Mouse (Mus musculus) heart, embryonic 14.5 days (tissue): ENCODE results near the gene Hfe. TPM values are rescaled to one million over a fixed set of nuclear protein-coding genes. Genes with fewer than 3 reads are reported as not detected.

Experiments
- ATAC-seq: fragments of 200-750 bp; cut with Nextera tagmentation; 2 replicates; pipeline ENCODE4 v1.8.0; 2017; ENCODE audit warnings: low read depth, moderate TSS enrichment; ENCODE audit not compliant: insufficient number of reproducible peaks, insufficient read depth, low FRiP score
- H3K27ac ChIP-seq, 2 experiments: fragments of 200-500 bp in 1 of 2; fragments of 300-500 bp in 1 of 2; sonication (generic) in 1 of 2; replicated peaks in 1 of 2; 2 replicates each; pipeline ENCODE4 v1.5.1; 2012 to 2014; ENCODE audit warnings: low read depth in 2 of 2, low read length in 2 of 2, control low read depth in 1 of 2, mild to moderate bottlenecking in 1 of 2, mixed read lengths in 1 of 2; ENCODE audit not compliant: control insufficient read depth in 1 of 2, insufficient read depth in 1 of 2
- H3K27me3 ChIP-seq: fragments of 300-500 bp; sonication (generic); 2 replicates; pipeline ENCODE4 v1.6.1; 2014; ENCODE audit warnings: mild to moderate bottlenecking, low read length, control low read depth; ENCODE audit not compliant: control insufficient read depth, insufficient read depth
- H3K36me3 ChIP-seq: fragments of 300-500 bp; sonication (generic); 2 replicates; pipeline ENCODE4 v1.6.1; 2014; ENCODE audit warnings: mild to moderate bottlenecking, control low read depth, low read length, mixed read lengths; ENCODE audit not compliant: control insufficient read depth, insufficient read depth
- H3K4me1 ChIP-seq, 2 experiments: fragments of 200-500 bp in 1 of 2; fragments of 300-500 bp in 1 of 2; sonication (generic) in 1 of 2; 2 replicates each; pipeline ENCODE4 v1.6.1; 2012 to 2014; ENCODE audit warnings: low read length in 2 of 2, control low read depth in 1 of 2, mixed read lengths in 1 of 2; ENCODE audit not compliant: control insufficient read depth in 2 of 2, insufficient read depth in 2 of 2
- H3K4me2 ChIP-seq: fragments of 300-500 bp; sonication (generic); 2 replicates; pipeline ENCODE4 v1.6.1; 2014; ENCODE audit warnings: mild to moderate bottlenecking, low read length
- H3K4me3 ChIP-seq, 2 experiments: fragments of 200-500 bp in 1 of 2; fragments of 300-500 bp in 1 of 2; sonication (generic) in 1 of 2; 2 replicates each; pipeline ENCODE4 v1.5.1; 2012 to 2014; ENCODE audit warnings: low read length in 2 of 2, mild to moderate bottlenecking in 2 of 2, control low read depth in 1 of 2, low read depth in 1 of 2, moderate library complexity in 1 of 2; ENCODE audit not compliant: control insufficient read depth in 1 of 2, insufficient read depth in 1 of 2
- H3K9ac ChIP-seq: fragments of 300-500 bp; sonication (generic); 2 replicates; pipeline ENCODE4 v1.6.1; 2014; ENCODE audit warnings: mild to moderate bottlenecking, low read length
- H3K9me3 ChIP-seq: fragments of 300-500 bp; sonication (generic); 2 replicates; pipeline ENCODE4 v1.6.1; 2016; ENCODE audit warnings: low read length, control low read depth; ENCODE audit not compliant: control insufficient read depth
- WGBS: fragments of 180-500 bp; shearing (Covaris S2); extraction: QIAGEN DNeasy Blood & Tissue Kit; methylation state at CpG from one replicate; pipeline ENCODE4 v1.1.7; 2014; 5-methylcytosine and 5-hydroxymethylcytosine counted together
- polyA plus RNA-seq: library from polyadenylated mRNA; unstranded; fragments of >200 nt; fragmentation: Nextera tagmentation; extraction: Ambion mirVana; gene quantifications from 2 replicates; pipeline ENCODE4 v1.2.1, GENCODE M21; 2014

Gene Hfe
- polyA plus RNA-seq, 1 experiment from 2014 or later = 13.0 TPM

- peak overlapping the region; percentile 95 for H3K9ac ChIP-seq
- ATAC-seq = no peak
- WGBS = 18% methylated on average over 4 of the region's 4 CpGs
Measured at GRCm38 (mm10) chr13:23738041-23738440, 27.4 kb upstream of the Hfe start.

DNA sequence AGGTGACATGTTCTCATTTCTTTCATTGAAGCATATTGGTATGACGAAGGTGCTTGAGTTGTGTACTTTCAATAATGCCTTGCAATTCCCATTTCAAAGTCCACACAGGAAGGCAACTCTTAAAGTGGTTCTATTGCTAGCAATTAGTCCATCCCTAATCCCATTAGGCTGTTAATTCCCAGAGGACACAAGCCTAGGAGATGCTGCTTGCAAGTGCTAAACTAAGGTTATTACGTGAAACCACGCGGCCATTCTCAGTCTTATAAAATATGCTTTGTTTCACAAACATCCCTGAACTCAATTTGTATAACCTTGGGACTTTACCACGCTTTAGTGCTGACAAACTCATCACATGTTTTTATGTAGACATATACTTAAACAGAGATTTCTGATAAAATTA lies 26.4 kb upstream of the Hfe start:
- Histone ChIP-seq H3K4me1 (peaks cover 0 to 15% of the 10 kb centered on the region in 2 experiments; a peak in 1 of 4 replicates), H3K4me2 (no peak overlapping the region), H3K9ac (no peak overlapping the region), H3K27ac (no peak overlapping the region), H3K36me3 (no peaks in the 10 kb centered on the region), H3K9me3 (no peaks in the 10 kb centered on the region), H3K27me3 (no peaks in the 10 kb centered on the region), H3K4me3 (no peak overlapping the region)
- WGBS = 90% methylated on average over 5 of the region's 5 CpGs
- ATAC-seq = no peak

More at GRCm38 (mm10) chr13:23738041-23738440, 27.4 kb upstream of the Hfe start:
- H3K36me3 ChIP-seq = no peaks in the 10 kb centered on the region
- H3K9me3 ChIP-seq = no peaks in the 10 kb centered on the region
- H3K27ac ChIP-seq = peak overlapping the region; percentile 99
- H3K27me3 ChIP-seq = no peaks in the 10 kb centered on the region
- H3K4me2 ChIP-seq = peak overlapping the region; percentile 75
- H3K4me3 ChIP-seq = peak overlapping the region; percentile 51 to 86; a peak in 3 of 4 replicates
- H3K4me1 ChIP-seq = peaks cover 0 to 15% of the 10 kb centered on the region in 2 experiments; a peak in 1 of 4 replicates

DNA sequence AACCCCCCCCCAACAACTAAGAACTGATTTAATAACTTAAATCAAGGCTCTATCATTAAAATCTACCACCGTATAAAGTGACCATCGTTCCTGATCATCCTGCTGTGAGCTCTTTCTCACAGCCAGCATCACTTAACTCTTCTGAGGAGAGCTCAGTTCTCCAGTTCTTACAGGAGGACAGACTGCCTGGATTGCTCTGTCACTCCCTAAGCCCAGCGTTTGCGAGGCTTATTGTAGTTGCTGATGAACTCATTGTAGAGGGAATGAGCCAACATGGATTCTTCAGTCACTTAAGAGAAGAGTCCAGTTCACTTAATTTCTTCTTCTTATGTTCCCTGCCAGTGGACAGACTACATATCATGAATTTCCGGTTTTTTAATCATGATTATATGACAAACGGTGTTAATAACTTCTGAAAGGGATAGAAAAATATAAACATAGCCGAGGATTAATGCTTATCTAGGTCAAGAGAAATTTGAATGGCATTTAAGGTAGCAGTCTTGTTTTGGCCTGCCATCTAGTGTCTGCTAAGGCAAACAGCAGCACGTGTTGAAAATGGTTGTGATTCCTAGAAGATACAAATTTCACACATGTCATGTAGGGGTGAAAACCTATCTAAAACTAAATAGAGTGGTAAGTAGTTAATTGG lies 21.6 kb upstream of the Hfe start:
- no peak for ATAC-seq
- Histone ChIP-seq H3K9me3 (no peaks in the 10 kb centered on the region), H3K9ac (no peak overlapping the region), H3K4me3 (no peak overlapping the region), H3K36me3 (no peaks in the 10 kb centered on the region), H3K4me1 (peaks cover 4 to 5% of the 10 kb centered on the region in 2 experiments; a peak in 3 of 4 replicates), H3K27me3 (no peaks in the 10 kb centered on the region), H3K4me2 (no peak overlapping the region), H3K27ac (no peak overlapping the region)
- 23% methylated on average over 8 of the region's 8 CpGs for WGBS

DNA sequence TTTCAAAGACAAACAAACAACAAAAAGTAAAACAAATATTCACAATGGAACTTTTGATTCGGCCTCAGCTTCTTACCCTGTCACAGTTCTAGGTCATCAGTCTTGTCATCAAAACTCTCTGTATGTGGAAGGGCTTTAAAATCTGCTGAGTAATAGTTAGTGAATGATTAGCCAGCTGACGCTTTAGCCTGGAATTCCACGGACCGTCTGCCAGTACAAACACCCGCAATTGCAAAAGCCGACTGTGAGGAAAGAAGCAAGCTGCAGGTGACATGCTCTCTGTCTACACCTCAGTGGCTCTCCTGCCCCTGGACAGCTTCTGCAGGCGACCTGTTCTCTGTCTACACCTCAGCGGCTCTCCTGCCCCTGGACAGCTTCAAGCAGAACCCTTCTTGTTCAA lies 19.8 kb upstream of the Hfe start:
- 11% methylated on average over 8 of the region's 8 CpGs for WGBS
- H3K27ac ChIP-seq = no peak overlapping the region
- no peaks in the 10 kb centered on the region for H3K27me3 ChIP-seq
- no peaks in the 10 kb centered on the region for H3K36me3 ChIP-seq
- no peak overlapping the region for H3K4me3 ChIP-seq
- ATAC-seq = no peak
- 0 out of 2 replicates have a peak overlapping the region, but pooled peaks have one; percentile 8 for H3K4me2 ChIP-seq
- H3K9ac ChIP-seq = no peak overlapping the region
- peaks cover 4 to 5% of the 10 kb centered on the region in 2 experiments; a peak in 3 of 4 replicates for H3K4me1 ChIP-seq
- H3K9me3 ChIP-seq = no peaks in the 10 kb centered on the region

DNA sequence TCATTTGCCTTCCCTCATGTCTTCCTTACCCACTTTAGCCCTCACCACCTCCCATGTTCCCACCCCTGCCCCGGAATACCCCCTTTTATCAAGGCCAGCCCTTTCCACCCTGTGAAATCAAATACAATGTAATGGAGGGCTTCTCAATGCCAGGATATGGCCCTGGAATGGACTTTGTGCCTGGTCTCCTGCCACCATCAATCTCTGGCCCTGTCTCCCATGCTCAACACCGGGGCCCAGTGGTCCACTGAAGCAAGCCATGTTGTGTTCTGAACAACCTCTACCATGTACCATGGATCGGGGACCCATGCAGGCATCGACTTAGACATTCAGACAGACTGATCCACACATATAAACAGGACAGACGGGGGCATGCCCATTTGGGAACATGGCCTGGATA lies 19.1 kb upstream of the Hfe start:
- no peak overlapping the region for H3K4me2 ChIP-seq
- H3K9me3 ChIP-seq = no peaks in the 10 kb centered on the region
- 95% methylated on average over 5 of the region's 5 CpGs for WGBS
- H3K36me3 ChIP-seq = no peaks in the 10 kb centered on the region
- peaks cover 7% of the 10 kb centered on the region in 2 experiments for H3K4me1 ChIP-seq
- no peaks in the 10 kb centered on the region for H3K27me3 ChIP-seq
- no peak overlapping the region for H3K27ac ChIP-seq
- H3K9ac ChIP-seq = no peak overlapping the region
- no peak for ATAC-seq
- no peak overlapping the region for H3K4me3 ChIP-seq

GRCm38 (mm10) chr13:23729192-23729525 lies 18.5 kb upstream of the Hfe start:
- H3K27ac ChIP-seq = no peak overlapping the region

DNA sequence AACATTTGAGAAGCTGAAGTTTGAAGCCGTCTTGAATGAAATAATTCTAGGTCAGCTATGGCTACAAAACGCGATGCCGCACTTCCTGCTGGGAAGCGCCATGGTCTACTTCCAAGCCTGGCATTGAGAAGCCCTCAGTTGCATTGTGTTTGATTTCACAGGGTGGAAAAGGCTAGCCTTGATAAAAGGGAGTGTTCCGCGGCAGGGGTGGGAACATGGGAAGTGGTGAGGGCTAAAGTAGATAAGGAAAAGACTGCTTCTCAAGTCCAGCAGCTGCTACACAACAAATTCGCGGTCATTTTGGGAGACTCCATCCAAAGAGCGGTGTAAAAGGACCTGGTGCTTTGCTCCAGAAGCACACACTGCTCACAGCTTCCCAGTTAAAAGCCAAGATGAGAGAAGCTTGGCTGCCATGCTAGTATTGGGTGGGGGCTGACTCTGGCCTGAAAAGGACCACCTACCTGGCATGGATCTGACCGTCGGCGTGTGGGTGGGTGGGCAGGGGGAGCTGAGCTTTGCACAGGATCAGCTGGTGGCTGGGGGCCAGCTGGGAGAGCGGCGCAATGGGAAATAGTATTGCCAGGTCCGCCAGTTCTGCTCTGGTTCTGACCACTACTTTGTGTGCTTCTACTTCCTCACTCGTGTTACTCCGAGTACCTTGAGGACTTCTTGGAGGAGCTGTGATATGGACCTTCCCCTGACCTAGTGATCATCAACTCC lies 18.0 kb upstream of the Hfe start:
- Histone ChIP-seq H3K4me1 (peaks cover 12 to 15% of the 10 kb centered on the region in 2 experiments), H3K9me3 (no peaks in the 10 kb centered on the region), H3K9ac (no peak overlapping the region), H3K4me3 (no peak overlapping the region), H3K4me2 (no peak overlapping the region), H3K36me3 (no peaks in the 10 kb centered on the region), H3K27me3 (no peaks in the 10 kb centered on the region), H3K27ac (no peak overlapping the region)
- WGBS = 71% methylated on average over 18 of the region's 18 CpGs
- ATAC-seq = no peak

More at GRCm38 (mm10) chr13:23729192-23729525, 18.5 kb upstream of the Hfe start:
- no peak overlapping the region for H3K9ac ChIP-seq
- 86% methylated on average over 9 of the region's 9 CpGs for WGBS
- ATAC-seq = no peak
- H3K4me2 ChIP-seq = no peak overlapping the region
- no peaks in the 10 kb centered on the region for H3K9me3 ChIP-seq
- H3K4me3 ChIP-seq = no peak overlapping the region
- no peaks in the 10 kb centered on the region for H3K36me3 ChIP-seq
- no peaks in the 10 kb centered on the region for H3K27me3 ChIP-seq
- peaks cover 10 to 11% of the 10 kb centered on the region in 2 experiments for H3K4me1 ChIP-seq
